Mouse (Mus musculus) heart, adult 11 months (tissue): ENCODE measurements at regions not wholly inside any gene's neighbourhood (a gene's known extent, or its start where the extent isn't known, plus 50 kb on each side); places are given as distances from the start of the nearest gene placed in this dataset.

Experiments
- DNase-seq: peaks from one replicate; pipeline ENCODE4 v3.0.0; 2022

- DNase-seq = peak; percentile 71
Measured at GRCm38 (mm10) chr1:91742914-91743313, 58.3 kb upstream of the Twist2 start.

DNA sequence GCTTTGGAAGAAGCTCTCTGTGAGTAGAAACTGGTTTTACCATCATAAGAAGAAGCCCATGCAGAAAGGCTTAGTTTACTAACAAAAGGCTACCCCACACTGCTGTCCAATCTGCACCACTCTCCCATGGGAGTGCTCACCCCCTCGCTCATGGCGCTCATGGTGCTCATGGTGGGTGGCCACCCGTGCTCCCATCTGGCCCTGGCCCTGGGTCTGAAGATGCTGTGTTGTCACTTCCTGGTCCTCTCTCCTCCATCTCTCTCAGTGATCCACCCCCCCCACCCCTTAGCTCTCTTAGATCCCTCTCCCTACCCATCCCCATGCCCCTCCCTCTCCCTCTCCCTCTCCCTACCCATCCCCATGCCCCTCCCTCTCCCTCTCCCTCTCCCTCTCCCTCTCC, 57.2 kb upstream of the Twist2 start:
- DNase-seq = peak; percentile 76

- DNase-seq = peak; percentile 79
Measured at GRCm38 (mm10) chr1:91744701-91745100, 56.6 kb upstream of the Twist2 start.

DNA sequence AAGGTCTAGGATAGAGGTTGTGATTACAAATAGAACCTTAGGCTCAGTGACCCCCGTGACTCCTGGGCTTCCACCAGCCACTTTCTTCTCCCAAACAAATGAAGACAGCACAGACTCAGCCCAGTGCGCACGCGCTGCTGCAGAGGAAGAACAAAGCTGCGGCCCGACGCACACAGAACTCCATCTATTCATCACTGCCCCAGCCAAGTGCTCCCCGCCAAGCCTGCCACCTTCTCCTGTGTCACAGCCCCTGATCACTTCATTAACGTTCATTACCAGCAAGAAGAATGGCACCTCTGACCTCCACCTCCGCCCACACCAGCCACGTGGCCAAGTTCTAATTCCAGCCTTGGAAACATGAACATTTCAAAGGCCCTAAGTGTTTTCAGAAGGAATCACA, 53.7 kb upstream of the Twist2 start:
- peak; percentile 77 for DNase-seq
